Mouse (Mus musculus): Measurements from ENCODE around the gene 1700020A23Rik. TPM values are rescaled to one million over a fixed set of nuclear protein-coding genes. Genes with fewer than 3 reads are reported as not detected.
A peak's percentile ranks its signal among the peaks of the same experiment; 100 is the strongest.

The 1700020A23Rik gene
- polyA plus RNA-seq, 1 experiment: not detected

DNA sequence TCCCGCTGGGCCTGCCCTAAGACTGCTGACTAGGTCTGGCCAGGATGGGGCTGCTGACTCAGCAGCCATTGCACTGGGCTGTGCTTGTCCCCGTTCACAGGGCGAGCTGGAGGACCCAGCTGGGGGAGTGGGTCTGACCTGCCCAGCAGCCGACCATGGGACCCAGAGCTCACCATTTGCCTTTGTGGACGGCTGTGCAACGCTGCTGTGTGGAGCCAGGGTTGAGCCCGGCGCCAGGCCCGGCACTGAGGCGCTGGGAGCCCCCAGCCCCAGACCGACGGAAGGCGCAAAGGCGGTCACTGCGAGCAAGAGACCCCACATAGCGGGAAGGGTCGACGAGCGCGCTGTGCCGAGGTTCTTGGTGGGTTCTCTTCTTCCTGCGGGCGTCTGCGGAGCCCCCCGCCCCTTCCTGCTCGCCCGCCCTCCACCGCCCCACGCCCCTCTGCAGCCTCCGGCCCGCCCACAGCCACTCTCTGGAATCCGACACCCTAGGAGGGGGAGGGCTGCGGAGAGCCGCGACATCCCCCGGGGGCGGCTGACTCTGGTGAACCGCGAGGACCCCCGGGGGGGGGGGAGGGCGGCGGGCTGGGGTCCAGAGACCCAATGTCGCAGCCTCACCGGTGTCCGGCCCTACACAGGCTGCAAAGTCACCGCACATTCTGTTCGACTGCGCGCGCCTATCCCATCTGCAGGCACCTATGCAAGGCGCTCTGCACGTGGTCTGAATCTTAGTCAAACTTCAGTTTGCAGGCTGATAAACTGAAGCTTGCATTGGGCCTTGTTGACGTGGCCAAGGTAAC, 7.7 kb upstream of the 1700020A23Rik start, which contains the start of gene Cpxm1:
Gene Cpxm1, minus strand, starts transcription at position 389 of the 800 bp plus-strand sequence.
- H3K27ac ChIP-seq (replicated peaks; ENCODE audit: low read depth, low read length): no peak within 1 kb of the TSS
- no peaks in the 10 kb centered on the region for H3K4me1 ChIP-seq (ENCODE audit: control insufficient read depth, insufficient read depth, insufficient read length, low read length)
- H3K4me3 ChIP-seq (ENCODE audit: insufficient read depth, low read depth, low read length): peak within 1 kb of the TSS; percentile 36

DNA sequence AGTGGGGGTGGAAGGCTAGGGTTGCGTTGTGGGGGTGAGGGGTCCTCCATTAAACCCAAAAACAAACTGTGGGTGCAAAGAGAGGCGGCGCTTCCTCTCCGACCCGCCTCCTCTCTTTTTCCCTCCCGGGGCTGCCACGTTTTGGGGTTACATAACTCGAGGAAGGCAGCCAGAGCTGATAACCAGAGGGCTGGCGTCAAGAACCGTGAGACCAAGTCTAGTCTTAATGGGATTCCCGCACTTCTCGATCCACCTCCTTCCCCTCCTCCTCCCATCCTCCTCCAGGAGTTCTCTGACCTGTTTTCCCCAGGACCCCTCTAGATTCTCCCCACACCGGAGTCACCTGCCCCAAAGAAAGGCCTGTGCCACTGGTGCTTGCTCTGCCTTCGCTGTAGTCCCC, 7.0 kb upstream of the 1700020A23Rik start:
- Histone ChIP-seq H3K27ac (replicated peaks; ENCODE audit: low read depth, low read length) (no peak overlapping the region), H3K4me3 (ENCODE audit: insufficient read depth, low read depth, low read length) (no peak overlapping the region; the same call in 1 of the 2 replicates), H3K4me1 (ENCODE audit: control insufficient read depth, insufficient read depth, insufficient read length, low read length) (no peaks in the 10 kb centered on the region)

DNA sequence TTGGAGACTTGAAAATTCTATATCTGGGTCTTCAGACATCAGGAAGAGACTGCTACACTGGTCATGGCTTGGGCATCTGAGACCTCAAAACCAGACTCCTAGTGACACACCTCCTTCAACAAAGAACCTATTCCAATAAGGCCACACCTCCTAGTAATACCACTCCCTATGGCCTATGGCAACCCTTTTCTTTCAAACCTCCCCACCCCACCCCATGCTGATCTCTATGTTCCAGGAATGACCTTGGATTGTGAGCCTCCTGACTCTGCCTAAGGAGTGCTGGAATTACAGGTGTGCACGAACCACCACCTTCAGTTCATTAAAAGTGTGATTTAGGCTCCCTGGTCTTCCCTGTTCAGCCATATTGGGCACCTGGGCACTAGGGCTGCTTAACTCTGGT, 5.0 kb upstream of the 1700020A23Rik start:
- H3K4me1 ChIP-seq (ENCODE audit: control insufficient read depth, insufficient read depth, insufficient read length, low read length): no peaks in the 10 kb centered on the region
- H3K4me3 ChIP-seq (ENCODE audit: insufficient read depth, low read depth, low read length): no peak overlapping the region
- no peak overlapping the region for H3K27ac ChIP-seq (replicated peaks; ENCODE audit: low read depth, low read length)

DNA sequence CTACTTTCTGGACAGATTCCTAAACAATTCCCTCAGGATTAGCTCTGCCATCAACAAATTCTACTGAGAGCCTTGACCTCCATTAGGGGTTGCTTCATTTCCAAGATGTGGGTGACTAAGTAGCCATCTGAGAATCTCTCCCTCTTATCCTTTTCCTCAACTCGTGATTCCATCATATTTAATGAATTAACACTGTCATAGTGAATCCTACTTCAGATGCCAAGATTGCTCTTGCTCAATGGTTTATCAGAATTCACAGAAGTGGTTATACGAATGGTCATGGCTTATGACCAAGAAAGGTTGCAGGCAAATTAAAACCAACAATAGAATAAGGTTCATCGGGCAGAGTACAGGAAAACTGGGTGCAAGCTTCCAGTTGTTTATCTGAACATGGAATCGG, 3.2 kb upstream of the 1700020A23Rik start:
- Histone ChIP-seq H3K27ac (replicated peaks; ENCODE audit: low read depth, low read length) (no peak overlapping the region), H3K4me1 (ENCODE audit: control insufficient read depth, insufficient read depth, insufficient read length, low read length) (no peaks in the 10 kb centered on the region), H3K4me3 (ENCODE audit: insufficient read depth, low read depth, low read length) (no peak overlapping the region)

DNA sequence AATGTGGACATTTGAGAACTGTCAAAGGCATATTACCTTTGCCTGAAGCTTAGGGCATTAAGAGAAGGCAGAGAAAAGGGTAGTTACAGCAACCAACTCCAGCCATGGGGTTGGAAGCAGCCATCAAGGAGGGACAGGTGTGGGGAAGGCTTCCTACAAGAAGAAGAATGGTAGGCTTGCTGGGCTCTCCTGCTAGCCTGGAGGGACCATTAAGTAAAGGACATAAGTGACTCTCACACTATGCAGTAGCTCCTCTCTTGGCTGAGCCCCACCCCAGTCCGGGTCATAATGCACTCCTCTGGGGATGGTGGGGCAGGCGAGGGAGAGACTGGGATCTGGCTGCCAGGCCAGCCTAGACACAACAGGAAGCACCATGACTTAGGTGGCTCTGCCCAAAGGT, 1.1 kb downstream of the 1700020A23Rik start, which contains the start of gene Tmem239:
Gene Tmem239, plus strand, starts transcription at position 301 of the 400 bp plus-strand sequence.
- no peak within 1 kb of the TSS for H3K4me3 ChIP-seq (ENCODE audit: insufficient read depth, low read depth, low read length)
- no peaks in the 10 kb centered on the region for H3K4me1 ChIP-seq (ENCODE audit: control insufficient read depth, insufficient read depth, insufficient read length, low read length)
- H3K27ac ChIP-seq (replicated peaks; ENCODE audit: low read depth, low read length): no peak within 1 kb of the TSS

DNA sequence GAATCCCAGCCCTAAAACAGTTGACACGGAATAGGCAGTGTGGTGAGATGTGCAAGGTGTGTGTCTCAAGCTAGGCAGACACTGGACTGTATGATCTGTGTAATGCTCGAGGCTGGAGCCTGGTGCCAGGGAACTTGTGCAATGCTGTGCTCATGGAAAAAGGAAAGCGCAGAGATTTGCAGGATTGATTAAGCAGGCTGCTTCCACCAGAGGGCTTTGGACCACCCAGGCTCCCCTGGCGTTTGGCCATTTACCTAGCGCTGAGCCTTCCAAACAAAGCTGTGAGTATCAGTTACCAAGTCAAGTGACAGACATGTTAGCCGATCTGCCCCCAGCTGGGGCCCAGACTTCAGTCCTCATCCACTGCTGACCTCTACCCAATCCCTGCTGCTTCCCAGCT, 3.1 kb downstream of the 1700020A23Rik start:
- Histone ChIP-seq H3K4me1 (ENCODE audit: control insufficient read depth, insufficient read depth, insufficient read length, low read length) (no peaks in the 10 kb centered on the region), H3K4me3 (ENCODE audit: insufficient read depth, low read depth, low read length) (no peak overlapping the region), H3K27ac (replicated peaks; ENCODE audit: low read depth, low read length) (no peak overlapping the region)

DNA sequence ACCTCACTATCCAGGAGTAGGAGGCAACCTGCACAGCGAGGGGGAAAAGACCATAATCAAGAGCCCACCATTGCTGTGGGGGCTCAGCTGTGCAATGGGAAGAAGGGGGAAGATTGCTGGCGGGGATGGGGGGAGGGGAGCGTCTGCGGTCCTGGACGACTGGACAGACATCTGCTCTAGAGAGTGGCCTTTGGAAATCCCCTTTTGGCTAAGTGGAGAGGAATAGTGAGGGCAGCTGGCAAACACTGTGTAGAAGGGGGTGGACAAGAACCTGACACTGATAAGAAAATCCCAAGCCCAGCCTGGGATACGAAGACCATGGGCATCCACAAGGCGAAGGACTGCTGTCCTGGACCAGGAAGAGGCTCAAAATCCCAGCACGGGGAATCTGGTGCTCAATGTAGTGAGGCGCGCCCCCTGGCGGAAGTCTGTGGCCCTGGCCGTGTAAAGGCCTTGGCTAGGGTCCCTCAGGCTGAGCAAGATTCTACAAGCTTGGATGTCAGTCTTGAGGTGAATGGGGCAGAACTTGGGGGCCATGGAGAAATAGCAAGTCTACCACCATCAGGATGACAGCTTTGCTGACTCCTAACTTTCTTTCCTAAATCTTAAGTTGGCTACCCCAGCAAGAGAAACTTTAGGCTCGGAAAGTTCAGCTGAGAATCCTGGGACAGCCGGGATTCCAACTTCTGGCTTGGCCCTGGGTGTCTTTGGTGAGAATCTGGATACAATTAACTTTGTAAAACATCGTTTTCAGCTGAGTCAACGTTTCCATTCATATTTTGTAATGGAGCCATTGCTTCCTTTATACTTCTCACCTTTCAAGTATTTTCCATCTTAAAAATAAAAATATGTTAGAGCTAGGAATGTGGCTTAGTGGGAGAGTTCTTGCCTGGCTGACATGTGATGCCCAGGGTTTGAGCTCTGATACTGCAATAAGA, 6.8 kb downstream of the 1700020A23Rik start:
- Histone ChIP-seq H3K4me1 (ENCODE audit: control insufficient read depth, insufficient read depth, insufficient read length, low read length) (no peaks in the 10 kb centered on the region), H3K4me3 (ENCODE audit: insufficient read depth, low read depth, low read length) (no peak overlapping the region), H3K27ac (replicated peaks; ENCODE audit: low read depth, low read length) (no peak overlapping the region)

DNA sequence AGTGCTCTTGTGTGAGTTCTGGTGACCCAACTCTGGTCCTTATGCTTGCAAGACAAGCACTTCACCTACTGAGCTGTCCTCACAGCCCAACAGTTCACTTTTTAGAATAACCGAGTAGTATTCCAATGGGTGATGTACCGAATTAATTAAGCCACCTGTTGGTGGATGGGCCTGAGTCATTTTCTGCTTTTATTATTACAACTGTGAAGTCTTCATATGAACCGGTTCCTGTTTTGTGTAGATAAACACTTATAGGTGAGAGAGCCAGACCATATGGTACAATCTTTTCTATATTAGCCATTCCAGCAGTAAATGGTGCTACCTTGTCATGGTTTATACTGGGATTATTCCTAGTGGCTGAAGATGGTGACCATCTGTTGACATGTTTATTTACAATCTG, 7.7 kb downstream of the 1700020A23Rik start:
- no peak overlapping the region for H3K27ac ChIP-seq (replicated peaks; ENCODE audit: low read depth, low read length)
- no peaks in the 10 kb centered on the region for H3K4me1 ChIP-seq (ENCODE audit: control insufficient read depth, insufficient read depth, insufficient read length, low read length)
- no peak overlapping the region for H3K4me3 ChIP-seq (ENCODE audit: insufficient read depth, low read depth, low read length)

DNA sequence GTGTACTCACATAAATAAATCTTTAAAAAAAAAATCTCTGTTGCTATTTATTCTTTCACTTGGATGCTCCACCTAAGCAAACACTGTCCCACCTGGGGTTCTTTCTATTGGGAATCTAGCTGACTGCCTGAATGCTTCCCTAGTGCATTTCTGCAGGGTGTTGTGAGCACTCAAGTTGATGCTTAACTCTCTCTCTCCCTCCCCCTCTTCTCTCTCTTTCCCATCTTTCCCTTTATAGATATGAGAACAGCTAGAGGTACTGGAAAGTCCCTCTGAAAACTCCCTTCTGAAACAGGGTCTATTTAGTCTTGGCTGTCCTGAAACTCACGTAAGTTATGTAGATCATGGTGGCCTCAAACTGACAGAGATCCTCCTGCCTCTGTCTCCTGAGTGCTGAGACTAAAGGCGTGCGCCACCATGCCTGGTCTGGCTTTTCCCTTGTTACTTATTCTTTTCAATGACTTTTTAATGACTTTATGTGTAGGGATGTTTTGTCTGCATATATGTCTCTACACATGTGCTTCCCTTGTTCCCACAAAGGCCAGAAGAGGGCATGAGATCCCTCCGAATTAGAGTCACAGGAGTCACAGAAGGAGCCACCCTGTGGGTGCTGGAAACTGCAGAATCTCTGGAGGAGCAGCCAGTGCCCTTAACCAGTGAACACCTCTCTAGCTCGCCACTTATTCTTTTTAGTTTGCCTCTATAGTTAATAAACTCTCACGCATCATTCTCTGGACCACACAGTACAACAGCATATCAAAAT, 9.2 kb downstream of the 1700020A23Rik start:
- no peaks in the 10 kb centered on the region for H3K4me1 ChIP-seq (ENCODE audit: control insufficient read depth, insufficient read depth, insufficient read length, low read length)
- H3K27ac ChIP-seq (replicated peaks; ENCODE audit: low read depth, low read length): no peak overlapping the region
- H3K4me3 ChIP-seq (ENCODE audit: insufficient read depth, low read depth, low read length): no peak overlapping the region

DNA sequence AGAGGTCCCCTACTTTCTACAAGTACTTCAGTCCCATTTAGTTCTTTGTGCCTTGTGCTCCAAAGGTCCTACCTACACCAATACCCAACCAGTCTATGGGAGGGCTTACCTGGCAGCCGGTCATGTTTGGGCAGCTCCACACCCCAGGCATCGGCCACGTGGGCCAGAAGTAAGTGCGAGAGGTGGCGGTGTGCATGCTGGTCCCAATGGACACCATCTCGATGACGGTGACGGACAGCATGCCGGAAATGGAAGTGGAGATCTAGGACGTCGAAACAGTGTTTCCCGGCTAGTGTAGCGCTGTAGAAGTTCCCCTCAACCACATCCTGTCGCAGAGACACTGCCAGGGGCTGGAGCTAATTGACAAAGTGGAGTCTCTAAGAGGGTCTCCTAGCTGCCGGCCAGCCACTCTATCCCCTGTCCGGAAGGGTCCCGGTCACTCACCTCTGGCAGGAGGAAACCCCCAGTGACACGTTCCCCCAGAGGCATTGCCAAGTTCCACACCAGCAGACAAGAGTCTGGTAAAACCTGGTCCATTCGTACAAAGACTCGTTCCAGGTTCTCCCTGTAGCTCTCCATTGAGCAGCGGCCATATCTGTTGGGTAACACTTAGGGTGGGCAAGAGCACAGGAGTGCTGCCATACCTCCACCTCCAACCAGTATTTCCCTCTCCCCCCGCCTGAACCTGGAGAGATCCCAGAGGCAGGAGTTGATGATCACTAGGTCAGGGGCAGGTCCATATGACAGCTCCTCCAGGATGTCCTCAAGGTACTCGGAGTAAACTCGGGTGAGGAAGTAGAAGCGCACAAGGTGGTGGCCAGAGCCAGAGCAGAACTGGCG, 16.9 kb downstream of the 1700020A23Rik start:
- Histone ChIP-seq H3K4me1 (ENCODE audit: control insufficient read depth, insufficient read depth, insufficient read length, low read length) (peaks cover 5% of the 10 kb centered on the region), H3K4me3 (ENCODE audit: insufficient read depth, low read depth, low read length) (no peak overlapping the region), H3K27ac (replicated peaks; ENCODE audit: low read depth, low read length) (no peak overlapping the region)

DNA sequence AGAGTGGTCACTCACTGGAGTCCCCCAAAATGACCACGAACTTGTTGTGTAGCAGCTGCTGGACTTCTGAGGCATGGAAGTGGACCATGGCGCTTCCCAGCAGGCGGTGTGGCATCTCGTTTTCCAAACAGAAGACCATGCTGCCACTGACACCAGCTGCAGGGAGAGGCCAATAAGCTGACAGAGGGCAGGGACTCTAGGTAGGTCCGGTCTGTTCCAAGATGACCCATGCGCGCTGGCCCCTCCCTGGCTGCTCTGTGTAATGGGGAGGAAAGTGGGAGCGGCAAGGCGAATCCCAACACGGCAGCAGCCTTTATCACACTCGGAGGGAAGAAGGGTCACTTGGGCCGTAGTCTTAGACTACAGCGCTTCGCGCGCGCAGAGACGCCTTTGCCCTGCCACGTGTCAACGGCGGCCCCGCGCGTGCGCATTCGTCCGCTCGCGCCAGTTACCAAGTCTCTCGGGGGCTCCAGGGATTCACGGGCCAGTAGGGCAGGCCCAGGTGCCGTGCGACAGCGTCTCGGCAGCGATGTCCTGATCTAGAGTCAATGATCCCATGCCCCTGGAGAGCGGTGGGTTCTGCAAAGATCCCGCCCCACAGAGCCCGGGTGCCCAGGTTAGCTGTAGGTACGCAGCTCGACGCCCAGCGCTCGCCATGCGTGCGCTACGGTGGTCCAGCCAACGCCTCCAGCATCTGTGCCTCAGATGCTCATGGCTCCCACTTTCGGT, 18.5 kb downstream of the 1700020A23Rik start:
- Histone ChIP-seq H3K4me1 (ENCODE audit: control insufficient read depth, insufficient read depth, insufficient read length, low read length) (peaks cover 5% of the 10 kb centered on the region), H3K4me3 (ENCODE audit: insufficient read depth, low read depth, low read length) (peak overlapping the region; percentile 81), H3K27ac (replicated peaks; ENCODE audit: low read depth, low read length) (peak overlapping the region; percentile 54)

DNA sequence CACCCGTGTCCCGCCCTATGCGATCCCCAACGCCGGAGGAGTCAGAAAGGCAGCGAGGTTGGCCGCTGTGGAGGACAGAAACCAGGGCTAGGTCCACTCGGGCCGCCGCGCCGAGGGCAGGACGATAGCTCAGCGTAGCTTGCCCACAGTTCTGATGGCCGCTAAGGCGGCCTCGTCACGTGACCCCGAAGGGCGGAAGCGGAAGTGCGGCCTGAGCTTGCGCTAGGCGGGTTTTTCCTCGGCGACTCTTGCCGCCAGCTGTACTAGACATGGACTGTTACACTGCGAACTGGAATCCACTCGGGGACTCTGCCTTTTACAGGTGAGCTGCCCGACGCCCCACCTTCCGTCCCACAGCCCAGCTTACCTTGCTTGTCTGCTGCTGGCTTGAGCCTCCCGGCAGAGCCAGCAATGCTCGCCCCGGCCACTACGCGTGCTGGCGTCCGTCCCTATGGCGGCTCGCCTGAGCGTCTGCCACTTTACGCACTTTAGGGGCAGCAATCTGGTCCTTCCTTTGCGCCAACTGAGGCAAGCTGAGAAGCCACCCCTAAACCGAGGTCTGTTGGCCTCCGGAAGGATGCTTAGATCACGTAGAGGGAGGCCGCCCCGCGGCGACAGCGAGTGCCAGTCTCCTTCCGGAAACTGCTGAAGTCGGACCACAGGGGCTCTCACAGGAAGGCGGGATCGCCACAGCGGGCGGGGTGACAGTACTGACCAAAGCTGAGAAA, 19.2 kb downstream of the 1700020A23Rik start, which contains the start of the genes Vps16 and Pced1a:
Gene Vps16, plus strand, starts transcription at position 214 of the 728 bp plus-strand sequence.
Gene Pced1a, minus strand, starts transcription at position 576 of the 728 bp plus-strand sequence.
- Histone ChIP-seq H3K4me1 (ENCODE audit: control insufficient read depth, insufficient read depth, insufficient read length, low read length) (peaks cover 5% of the 10 kb centered on the region), H3K4me3 (ENCODE audit: insufficient read depth, low read depth, low read length) (peak within 1 kb of the TSS; percentile 81), H3K27ac (replicated peaks; ENCODE audit: low read depth, low read length) (peak within 1 kb of the TSS; percentile 66)

DNA sequence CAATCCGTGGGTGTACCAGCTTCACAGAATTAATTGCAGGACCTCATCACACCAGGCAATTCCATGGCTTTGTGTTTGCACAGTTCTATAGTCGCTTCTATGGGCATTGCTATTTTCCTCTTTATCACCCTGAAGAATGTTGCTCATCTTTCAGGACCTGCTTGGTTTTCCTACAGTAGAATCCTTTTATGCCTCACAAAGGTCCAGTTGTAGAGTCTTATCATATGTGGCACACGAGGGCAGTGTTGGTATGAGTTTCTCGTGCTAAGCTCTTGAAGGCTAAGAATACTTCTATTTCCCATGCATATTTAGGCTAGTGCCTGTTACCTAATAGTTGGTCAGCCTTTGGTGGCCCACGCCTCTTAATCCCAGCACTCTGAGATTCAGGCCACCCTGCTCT, 20.1 kb downstream of the 1700020A23Rik start:
- Histone ChIP-seq H3K27ac (replicated peaks; ENCODE audit: low read depth, low read length) (no peak overlapping the region), H3K4me3 (ENCODE audit: insufficient read depth, low read depth, low read length) (peak overlapping the region; percentile 81), H3K4me1 (ENCODE audit: control insufficient read depth, insufficient read depth, insufficient read length, low read length) (peaks cover 5% of the 10 kb centered on the region)

All from brown adipose tissue, adult 24 weeks (tissue).